ENCODE assay signal across 8 mouse cellular contexts in genomic region chr14:76505101-76505438, GRCm38 (mm10). TPM values are rescaled to one million over a fixed set of nuclear protein-coding genes. Genes with fewer than 3 reads are reported as not detected.
DNase-seq lines count a peak whose midpoint lies in the region; ATAC-seq and TF ChIP-seq lines count a peak whose summit lies in the region.

No protein-coding gene starts in this region.

- under 1% methylated on average over 10 of the region's 10 CpGs for WGBS in kidney, postnatal 0 days
- WGBS in hindbrain, embryonic 15.5 days, result 1% methylated on average over 10 of the region's 10 CpGs
- under 1% methylated on average over 10 of the region's 10 CpGs for WGBS in midbrain, embryonic 15.5 days

- no peak for TF ChIP-seq CTCF in kidney, postnatal 0 days (IDR thresholded peaks at IDR 0.05; ENCODE audit: low read depth)

- H3K27me3 ChIP-seq in kidney, postnatal 0 days (ENCODE audit: insufficient read depth, low read length), result no peaks in the 10 kb centered on the region
- H3K27me3 ChIP-seq in hindbrain, embryonic 15.5 days, result no peaks in the 10 kb centered on the region
- H3K27me3 ChIP-seq in midbrain, embryonic 15.5 days (replicated peaks), result no peaks in the 10 kb centered on the region

- peak overlapping the region; percentile 96 for H3K4me3 ChIP-seq in kidney, postnatal 0 days (replicated peaks; ENCODE audit: low read depth, low read length)
- peak overlapping the region; percentile 89 for H3K4me3 ChIP-seq in brown adipose tissue, adult 24 weeks (ENCODE audit: insufficient read depth, low read depth, low read length)
- peak overlapping the region; percentile 64 for H3K4me3 ChIP-seq in hindbrain, embryonic 15.5 days
- peak overlapping the region; percentile 63 for H3K4me3 ChIP-seq in midbrain, embryonic 15.5 days

- H3K4me1 ChIP-seq in kidney, postnatal 0 days (replicated peaks; ENCODE audit: insufficient read depth, low read length), result peaks cover 7% of the 10 kb centered on the region; the same call in 1 of the 2 replicates
- H3K4me1 ChIP-seq in brown adipose tissue, adult 24 weeks (ENCODE audit: control insufficient read depth, insufficient read depth, insufficient read length, low read length), result peaks cover 5% of the 10 kb centered on the region; the same call in 1 of the 2 replicates
- H3K4me1 ChIP-seq in hindbrain, embryonic 15.5 days (replicated peaks), result peaks cover 36% of the 10 kb centered on the region
- peaks cover 32% of the 10 kb centered on the region for H3K4me1 ChIP-seq in midbrain, embryonic 15.5 days

- ATAC-seq in kidney, postnatal 0 days (replicated peaks; ENCODE audit: low FRiP score, low read depth), result no peak
- no peak for ATAC-seq in hindbrain, embryonic 15.5 days (ENCODE audit: low FRiP score, low read depth)
- no peak for ATAC-seq in midbrain, embryonic 15.5 days (replicated peaks)

- no peaks in the 10 kb centered on the region for H3K9me3 ChIP-seq in kidney, postnatal 0 days (replicated peaks; ENCODE audit: low read length)
- no peaks in the 10 kb centered on the region for H3K9me3 ChIP-seq in hindbrain, embryonic 15.5 days
- H3K9me3 ChIP-seq in midbrain, embryonic 15.5 days, result no peaks in the 10 kb centered on the region

- H3K4me2 ChIP-seq in kidney, postnatal 0 days (ENCODE audit: low read length), result peak overlapping the region; percentile 88
- H3K4me2 ChIP-seq in hindbrain, embryonic 15.5 days, result peak overlapping the region; percentile 90
- H3K4me2 ChIP-seq in midbrain, embryonic 15.5 days, result peak overlapping the region; percentile 94

- intact Hi-C loops in left cerebral cortex, postnatal 14 days (cut with DNase I), result loop anchor here (2.0 to 5.0 kb wide), 5 partner anchors 52 to 372 kb away; partner anchors contain the start of gene Serp2

- H3K36me3 ChIP-seq in kidney, postnatal 0 days (ENCODE audit: insufficient read depth, low read length), result peaks cover 18% of the 10 kb centered on the region; the same call in 1 of the 2 replicates
- H3K36me3 ChIP-seq in hindbrain, embryonic 15.5 days, result 0 out of 2 replicates have a peak, but pooled peaks cover 7% of the 10 kb centered on the region
- 0 out of 2 replicates have a peak, but pooled peaks cover 3% of the 10 kb centered on the region for H3K36me3 ChIP-seq in midbrain, embryonic 15.5 days (replicated peaks)

- H3K9ac ChIP-seq in kidney, postnatal 0 days (ENCODE audit: low read depth, low read length), result peak overlapping the region; percentile 98
- H3K9ac ChIP-seq in hindbrain, embryonic 15.5 days, result peak overlapping the region; percentile 91
- H3K9ac ChIP-seq in midbrain, embryonic 15.5 days, result peak overlapping the region; percentile 93

- peak overlapping the region; percentile 99 for H3K27ac ChIP-seq in kidney, postnatal 0 days
- peak overlapping the region; percentile 82 for H3K27ac ChIP-seq in brown adipose tissue, adult 24 weeks (replicated peaks; ENCODE audit: low read depth, low read length)
- peak overlapping the region; percentile 98 for H3K27ac ChIP-seq in hindbrain, embryonic 15.5 days (replicated peaks)
- H3K27ac ChIP-seq in midbrain, embryonic 15.5 days, result peak overlapping the region; percentile 99

- DNase-seq in kidney, postnatal 0 days (ENCODE audit: low spot score), result no peak
- DNase-seq in kidney, postnatal 4 days, result no peak
- DNase-seq in left cerebral cortex, postnatal 14 days (ENCODE audit: low spot score in 2 of 2), result no peak
- no peak for DNase-seq in gastrocnemius, postnatal 25 days
- no peak for DNase-seq in urinary bladder, adult 18-20 months (ENCODE audit: low spot score in 2 of 2)

RNA-seq across cellular contexts. Expression of gene Serp2, which starts 51.6 kb away (rescaled TPM):
- polyA plus RNA-seq in kidney, postnatal 0 days (2015; fragmentation: Nextera tagmentation; extraction: Ambion mirVana), result 13.1 and 13.7 TPM in 2 replicates
- polyA plus RNA-seq in brown adipose tissue, adult 24 weeks (2012; ENCODE audit: insufficient read depth, insufficient read length, missing spikeins), result not detected in 2 replicates
- 203 and 213 TPM in 2 replicates for polyA plus RNA-seq in hindbrain, embryonic 15.5 days (2015; fragmentation: Nextera tagmentation; extraction: Ambion mirVana)
- 186 and 187 TPM in 2 replicates for polyA plus RNA-seq in midbrain, embryonic 15.5 days (2015; fragmentation: Nextera tagmentation; extraction: Ambion mirVana)
- 100 to 1,000 TPM; 161 to 172 TPM for total RNA-seq in left cerebral cortex, postnatal 14 days (2021)
- under 1 TPM; 0.64 to 0.94 TPM for total RNA-seq in gastrocnemius, postnatal 25 days (2021)

Comparison
In these comparisons a context has a peak if more than half of its experiments do, and no peak if none do; other contexts are left out.
1. RNA of gene Serp2, which starts 51.6 kb away (polyA plus RNA-seq): 203 to 213 TPM in hindbrain, embryonic 15.5 days and 186 to 187 TPM in midbrain, embryonic 15.5 days; 13.1 to 13.7 TPM in kidney, postnatal 0 days and not detected in brown adipose tissue, adult 24 weeks; every median in the first group is over 10 times any median in the second.
2. Peak in every context shown above with its lines, with median percentiles within 50 percentile points of each other: H3K27ac ChIP-seq, H3K4me2 ChIP-seq, H3K4me3 ChIP-seq and H3K9ac ChIP-seq.